Mouse (Mus musculus): ENCODE data around the gene Ackr4. TPM values are rescaled to one million over a fixed set of nuclear protein-coding genes. Genes with fewer than 3 reads are reported as not detected.

Gene Ackr4
- polyA plus RNA-seq (2015; fragmentation: Nextera tagmentation; extraction: Ambion mirVana), result 3.8 and 4.1 TPM in 2 replicates

GRCm38 (mm10) chr9:104126833-104127232 is at the start of gene Ackr4:
Ackr4 (minus strand) TSS chr9:104126933.

GRCm38 (mm10) chr9:104063244-104063961 is 63.3 kb downstream of the Ackr4 start, which contains the start of gene Acad11:
Acad11 (plus strand) TSS chr9:104063377.

GRCm38 (mm10) chr9:104062430-104063243 is 64.1 kb downstream of the Ackr4 start, which contains the start of gene Uba5:
Uba5 (minus strand) TSS chr9:104063134.

GRCm38 (mm10) chr9:104040362-104040761 is 86.4 kb downstream of the Ackr4 start, which contains the start of gene Gm28305:
Gm28305 (plus strand) TSS chr9:104040662.

Other genes starting within 250 kb of the Ackr4 start
- 1.7 and 1.9 TPM in 2 replicates for gene Nphp3, start 124.4 kb downstream of the Ackr4 start, polyA plus RNA-seq (2015; fragmentation: Nextera tagmentation; extraction: Ambion mirVana)
- gene Gm28305, start 86.3 kb downstream of the Ackr4 start, polyA plus RNA-seq (2015; fragmentation: Nextera tagmentation; extraction: Ambion mirVana), result not detected in 2 replicates
- gene Uba5, start 63.8 kb downstream of the Ackr4 start, polyA plus RNA-seq (2015; fragmentation: Nextera tagmentation; extraction: Ambion mirVana), result 26.6 and 32.3 TPM in 2 replicates
- 6.5 and 11.0 TPM in 2 replicates for gene Acad11, start 63.6 kb downstream of the Ackr4 start, polyA plus RNA-seq (2015; fragmentation: Nextera tagmentation; extraction: Ambion mirVana)
- gene Dnajc13, start 136.0 kb upstream of the Ackr4 start, polyA plus RNA-seq (2015; fragmentation: Nextera tagmentation; extraction: Ambion mirVana), result 7.1 and 7.8 TPM in 2 replicates
- 0.05 and 1.2 TPM in 2 replicates for gene Acpp, start 210.8 kb upstream of the Ackr4 start, polyA plus RNA-seq (2015; fragmentation: Nextera tagmentation; extraction: Ambion mirVana)